Mouse (Mus musculus) limb, embryonic 15.5 days (tissue): ENCODE results near the gene Myl6b. TPM values are rescaled to one million over a fixed set of nuclear protein-coding genes. Genes with fewer than 3 reads are reported as not detected.

Experiments used
- ATAC-seq: fragments of 200-750 bp; cut with Nextera tagmentation; 2 replicates; pipeline ENCODE4 v1.8.0; 2017; ENCODE audit warnings: low read depth, moderate TSS enrichment; ENCODE audit not compliant: insufficient number of reproducible peaks, low FRiP score, low TSS enrichment
- H3K27ac ChIP-seq: fragments of 300-500 bp; sonication (generic); 2 replicates; pipeline ENCODE4 v1.5.1; 2015; ENCODE audit warnings: moderate library complexity, mild to moderate bottlenecking, inconsistent platforms
- H3K27me3 ChIP-seq: fragments of 300-500 bp; sonication (generic); 2 replicates; pipeline ENCODE4 v1.6.1; 2015; ENCODE audit warnings: inconsistent platforms
- H3K36me3 ChIP-seq: fragments of 300-500 bp; sonication (generic); 2 replicates; pipeline ENCODE4 v1.6.1; 2015; ENCODE audit warnings: inconsistent platforms
- H3K4me1 ChIP-seq: fragments of 300-500 bp; sonication (generic); 2 replicates; pipeline ENCODE4 v1.6.1; 2015; ENCODE audit warnings: inconsistent platforms
- H3K4me2 ChIP-seq: fragments of 300-500 bp; sonication (generic); 2 replicates; pipeline ENCODE4 v1.6.1; 2015; ENCODE audit warnings: mild to moderate bottlenecking, inconsistent platforms
- H3K4me3 ChIP-seq: fragments of 300-500 bp; sonication (generic); 2 replicates; pipeline ENCODE4 v1.5.1; 2015; ENCODE audit warnings: mild to moderate bottlenecking, inconsistent platforms
- H3K9ac ChIP-seq: fragments of 300-500 bp; sonication (generic); 2 replicates; pipeline ENCODE4 v1.6.1; 2015; ENCODE audit warnings: inconsistent platforms
- H3K9me3 ChIP-seq: fragments of 300-500 bp; sonication (generic); 2 replicates; pipeline ENCODE4 v1.6.1; 2016; ENCODE audit warnings: inconsistent platforms
- WGBS: fragments of 180-500 bp; shearing (Covaris S2); methylation state at CpG from one replicate; pipeline ENCODE4 v1.1.7; 2015; 5-methylcytosine and 5-hydroxymethylcytosine counted together
- polyA plus RNA-seq: library from polyadenylated mRNA; unstranded; fragments of >200 nt; fragmentation: Nextera tagmentation; extraction: Ambion mirVana; gene quantifications from 2 replicates; pipeline ENCODE4 v1.2.1, GENCODE M21; 2015

Gene Myl6b
- polyA plus RNA-seq, result 4.7 and 7.4 TPM in 2 replicates

GRCm38 (mm10) chr10:128498590-128498989 lies at the start of gene Myl6b:
TSS of gene Myl6b (minus strand) at chr10:128498685.
- peak within 1 kb of the TSS; percentile 92 for H3K27ac ChIP-seq
- peak; percentile 83 for ATAC-seq
- peak within 1 kb of the TSS; percentile 50 for H3K9ac ChIP-seq
- peaks cover 23% of the 10 kb centered on the region for H3K4me1 ChIP-seq
- peak within 1 kb of the TSS; percentile 69 for H3K4me2 ChIP-seq
- H3K9me3 ChIP-seq, result no peaks in the 10 kb centered on the region
- peak within 1 kb of the TSS; percentile 58 for H3K4me3 ChIP-seq
- no peaks in the 10 kb centered on the region for H3K27me3 ChIP-seq
- WGBS, result 0% methylated on average over 27 of the region's 27 CpGs
- no peaks in the 10 kb centered on the region for H3K36me3 ChIP-seq

GRCm38 (mm10) chr10:128547361-128548032 lies 49.0 kb upstream of the Myl6b start, which contains the start of gene Zc3h10:
TSS of gene Zc3h10 (minus strand) at chr10:128547774.
- Histone ChIP-seq H3K9ac (peak within 1 kb of the TSS; percentile 77), H3K27ac (peak within 1 kb of the TSS; percentile 97), H3K9me3 (no peaks in the 10 kb centered on the region), H3K4me2 (peak within 1 kb of the TSS; percentile 77), H3K27me3 (no peaks in the 10 kb centered on the region), H3K4me1 (peaks cover 18% of the 10 kb centered on the region), H3K4me3 (peak within 1 kb of the TSS; percentile 76), H3K36me3 (peaks cover 30% of the 10 kb centered on the region)
- peak; percentile 89 for ATAC-seq
- under 1% methylated on average over 44 of the region's 50 CpGs for WGBS

- H3K27me3 ChIP-seq, result no peaks in the 10 kb centered on the region
- H3K9me3 ChIP-seq, result no peaks in the 10 kb centered on the region
- peak overlapping the region; percentile 77 for H3K4me2 ChIP-seq
- H3K27ac ChIP-seq, result peak overlapping the region; percentile 93
- H3K4me3 ChIP-seq, result peak overlapping the region; percentile 76
- H3K4me1 ChIP-seq, result peaks cover 18% of the 10 kb centered on the region
- no peak for ATAC-seq
- peaks cover 36% of the 10 kb centered on the region for H3K36me3 ChIP-seq
- H3K9ac ChIP-seq, result peak overlapping the region; percentile 68
- WGBS, result 21% methylated on average over 7 of the region's 7 CpGs
Observed at GRCm38 (mm10) chr10:128546787-128547186, 48.3 kb upstream of the Myl6b start.

GRCm38 (mm10) chr10:128546361-128546760 lies 47.9 kb upstream of the Myl6b start:
- H3K27me3 ChIP-seq, result no peaks in the 10 kb centered on the region
- peaks cover 18% of the 10 kb centered on the region for H3K4me1 ChIP-seq
- peaks cover 36% of the 10 kb centered on the region for H3K36me3 ChIP-seq
- 10% methylated on average over 4 of the region's 4 CpGs for WGBS
- H3K4me3 ChIP-seq, result peak overlapping the region; percentile 76
- H3K4me2 ChIP-seq, result peak overlapping the region; percentile 77
- ATAC-seq, result no peak
- H3K27ac ChIP-seq, result peak overlapping the region; percentile 93
- H3K9ac ChIP-seq, result no peak overlapping the region; the same call in 1 of the 2 replicates
- no peaks in the 10 kb centered on the region for H3K9me3 ChIP-seq

GRCm38 (mm10) chr10:128545570-128545898 lies 47.0 kb upstream of the Myl6b start:
- H3K27me3 ChIP-seq, result no peaks in the 10 kb centered on the region
- H3K4me2 ChIP-seq, result no peak overlapping the region
- H3K4me3 ChIP-seq, result no peak overlapping the region
- no peak for ATAC-seq
- WGBS, result 80% methylated on average over 3 of the region's 3 CpGs
- H3K27ac ChIP-seq, result no peak overlapping the region; the same call in 1 of the 2 replicates
- peaks cover 18% of the 10 kb centered on the region for H3K4me1 ChIP-seq
- peaks cover 36% of the 10 kb centered on the region for H3K36me3 ChIP-seq
- no peak overlapping the region for H3K9ac ChIP-seq
- H3K9me3 ChIP-seq, result no peaks in the 10 kb centered on the region

GRCm38 (mm10) chr10:128544674-128545569 lies 46.4 kb upstream of the Myl6b start:
- peaks cover 36% of the 10 kb centered on the region for H3K36me3 ChIP-seq
- H3K9ac ChIP-seq, result no peak overlapping the region
- H3K9me3 ChIP-seq, result no peaks in the 10 kb centered on the region
- H3K27ac ChIP-seq, result no peak overlapping the region
- peaks cover 18% of the 10 kb centered on the region for H3K4me1 ChIP-seq
- no peak for ATAC-seq
- H3K4me2 ChIP-seq, result no peak overlapping the region
- no peaks in the 10 kb centered on the region for H3K27me3 ChIP-seq
- no peak overlapping the region for H3K4me3 ChIP-seq
- WGBS, result 93% methylated on average over 37 of the region's 37 CpGs

- Histone ChIP-seq H3K36me3 (peaks cover 36% of the 10 kb centered on the region), H3K9ac (no peak overlapping the region), H3K4me2 (no peak overlapping the region), H3K4me1 (peaks cover 16% of the 10 kb centered on the region), H3K9me3 (no peaks in the 10 kb centered on the region), H3K27ac (no peak overlapping the region), H3K4me3 (no peak overlapping the region), H3K27me3 (no peaks in the 10 kb centered on the region)
- 95% methylated on average over 15 of the region's 15 CpGs for WGBS
- no peak for ATAC-seq
Observed at GRCm38 (mm10) chr10:128544151-128544657, 45.7 kb upstream of the Myl6b start.

- H3K4me2 ChIP-seq, result no peak overlapping the region
- 81% methylated on average over 2 of the region's 2 CpGs for WGBS
- no peak for ATAC-seq
- H3K27me3 ChIP-seq, result no peaks in the 10 kb centered on the region
- no peak overlapping the region for H3K27ac ChIP-seq
- no peak overlapping the region for H3K9ac ChIP-seq
- peaks cover 36% of the 10 kb centered on the region for H3K36me3 ChIP-seq
- H3K4me3 ChIP-seq, result no peak overlapping the region
- H3K4me1 ChIP-seq, result peaks cover 16% of the 10 kb centered on the region
- no peaks in the 10 kb centered on the region for H3K9me3 ChIP-seq
Observed at GRCm38 (mm10) chr10:128543100-128543499, 44.6 kb upstream of the Myl6b start.

GRCm38 (mm10) chr10:128538340-128538870 lies 39.9 kb upstream of the Myl6b start:
- H3K27ac ChIP-seq, result no peak overlapping the region
- no peak for ATAC-seq
- H3K4me1 ChIP-seq, result peaks cover 7% of the 10 kb centered on the region; the same call in 1 of the 2 replicates
- H3K9me3 ChIP-seq, result no peaks in the 10 kb centered on the region
- no peaks in the 10 kb centered on the region for H3K27me3 ChIP-seq
- H3K36me3 ChIP-seq, result peaks cover 15% of the 10 kb centered on the region
- no peak overlapping the region for H3K4me2 ChIP-seq
- no peak overlapping the region for H3K9ac ChIP-seq
- 88% methylated on average over 1 of the region's 1 CpGs for WGBS
- no peak overlapping the region for H3K4me3 ChIP-seq

GRCm38 (mm10) chr10:128536266-128536940 lies 37.9 kb upstream of the Myl6b start:
- Histone ChIP-seq H3K27me3 (no peaks in the 10 kb centered on the region), H3K4me1 (peaks cover 7% of the 10 kb centered on the region; the same call in 1 of the 2 replicates), H3K4me2 (peak overlapping the region; percentile 36), H3K9me3 (no peaks in the 10 kb centered on the region), H3K9ac (no peak overlapping the region), H3K4me3 (peak overlapping the region; percentile 25), H3K36me3 (no peaks in the 10 kb centered on the region), H3K27ac (peak overlapping the region; percentile 78)
- WGBS, result 14% methylated on average over 18 of the region's 18 CpGs
- peak; percentile 88 for ATAC-seq

- peak overlapping the region; percentile 78 for H3K27ac ChIP-seq
- ATAC-seq, result no peak; the same call in 1 of the 2 replicates
- peaks cover 7% of the 10 kb centered on the region; the same call in 1 of the 2 replicates for H3K4me1 ChIP-seq
- H3K36me3 ChIP-seq, result no peaks in the 10 kb centered on the region
- 61% methylated on average over 4 of the region's 4 CpGs for WGBS
- no peaks in the 10 kb centered on the region for H3K27me3 ChIP-seq
- H3K9ac ChIP-seq, result no peak overlapping the region
- no peaks in the 10 kb centered on the region for H3K9me3 ChIP-seq
- peak overlapping the region; percentile 36 for H3K4me2 ChIP-seq
- H3K4me3 ChIP-seq, result peak overlapping the region; percentile 25
Observed at GRCm38 (mm10) chr10:128535624-128536265, 37.3 kb upstream of the Myl6b start.
